Mouse (Mus musculus): ENCODE data around the gene Trpv6. TPM values are rescaled to one million over a fixed set of nuclear protein-coding genes. Genes with fewer than 3 reads are reported as not detected.

The Trpv6 gene
- polyA plus RNA-seq, 1 experiment, result 0.09 TPM

DNA sequence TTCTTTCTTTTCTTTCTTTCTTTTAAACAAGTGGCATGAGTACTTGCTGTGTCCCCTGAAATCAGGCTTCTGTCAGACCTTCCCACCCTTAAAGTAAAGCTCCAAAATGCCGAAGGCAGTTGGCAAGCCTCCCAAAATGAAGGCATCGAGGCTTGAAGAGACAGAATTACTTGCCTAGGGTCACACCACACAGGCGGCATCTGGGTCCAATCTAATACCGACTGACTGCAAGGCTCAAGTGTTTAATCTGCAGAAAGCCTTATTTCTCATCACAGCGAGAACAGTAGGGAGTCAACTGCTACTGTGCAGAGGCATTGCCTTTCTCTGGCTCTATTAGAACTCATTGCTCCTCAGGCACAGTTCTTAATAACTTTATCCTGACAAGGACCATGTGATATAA is 58.9 kb downstream of the Trpv6 start:
- TF ChIP-seq MYOD1 (IDR thresholded peaks at IDR 0.05; ENCODE audit: control insufficient read depth, insufficient read length, low read depth) (no peak), CEBPB (IDR thresholded peaks at IDR 0.05; ENCODE audit: low read depth) (no peak), USF1 (IDR thresholded peaks at IDR 0.05; ENCODE audit: low read depth) (no peak), CTCF (IDR thresholded peaks at IDR 0.05; ENCODE audit: control insufficient read depth, insufficient read depth, insufficient read length) (no peak), FOSL1 (IDR thresholded peaks at IDR 0.05; ENCODE audit: insufficient read depth, low read length, poor library complexity, severe bottlenecking) (no peak), MAX (IDR thresholded peaks at IDR 0.05) (no peak), MYOG (IDR thresholded peaks at IDR 0.05; ENCODE audit: control insufficient read depth, extremely low read depth, insufficient read length) (no peak)
- no peak overlapping the region for H3K4me3 ChIP-seq (ENCODE audit: insufficient read depth, poor library complexity, severe bottlenecking)
- H3ac ChIP-seq (ENCODE audit: control insufficient read depth, insufficient read length, low read depth), result no peak overlapping the region
- H3K27me3 ChIP-seq (ENCODE audit: control insufficient read depth, insufficient read depth, insufficient read length), result no peaks in the 10 kb centered on the region
- no peaks in the 10 kb centered on the region for H3K79me3 ChIP-seq (ENCODE audit: low read depth)
- H3K79me2 ChIP-seq (ENCODE audit: control insufficient read depth, insufficient read depth), result no peaks in the 10 kb centered on the region
- no peaks in the 10 kb centered on the region for H3K36me3 ChIP-seq (ENCODE audit: control insufficient read depth, insufficient read depth)

- Histone ChIP-seq H3ac (ENCODE audit: control insufficient read depth, insufficient read length, low read depth) (no peak overlapping the region), H3K27me3 (ENCODE audit: control insufficient read depth, insufficient read depth, insufficient read length) (no peaks in the 10 kb centered on the region), H3K4me3 (ENCODE audit: insufficient read depth, poor library complexity, severe bottlenecking) (no peak overlapping the region), H3K79me3 (ENCODE audit: low read depth) (no peaks in the 10 kb centered on the region), H3K36me3 (ENCODE audit: control insufficient read depth, insufficient read depth) (no peaks in the 10 kb centered on the region), H3K79me2 (ENCODE audit: control insufficient read depth, insufficient read depth) (no peaks in the 10 kb centered on the region)
- TF ChIP-seq CEBPB (IDR thresholded peaks at IDR 0.05; ENCODE audit: low read depth) (no peak), MAX (IDR thresholded peaks at IDR 0.05) (no peak)
These were observed 59.6 kb downstream of the Trpv6 start for GRCm38 (mm10) chr6:41576526-41577097.

Other genes starting within 250 kb of the Trpv6 start
- gene Gm5771, start 244.0 kb downstream of the Trpv6 start, polyA plus RNA-seq (2012; fragmentation: generic; extraction: Trizol), result not detected
- not detected for gene Gm10334, start 190.3 kb downstream of the Trpv6 start, polyA plus RNA-seq (2012; fragmentation: generic; extraction: Trizol)
- not detected for gene Prss1, start 177.5 kb downstream of the Trpv6 start, polyA plus RNA-seq (2012; fragmentation: generic; extraction: Trizol)
- 0.77 TPM for gene Prss2, start 114.6 kb downstream of the Trpv6 start, polyA plus RNA-seq (2012; fragmentation: generic; extraction: Trizol)
- gene Ephb6, start 30.9 kb downstream of the Trpv6 start, polyA plus RNA-seq (2012; fragmentation: generic; extraction: Trizol), result 13.0 TPM
- not detected for gene Trpv5, start 44.4 kb upstream of the Trpv6 start, polyA plus RNA-seq (2012; fragmentation: generic; extraction: Trizol)
- gene Llcfc1, start 48.0 kb upstream of the Trpv6 start, polyA plus RNA-seq (2012; fragmentation: generic; extraction: Trizol), result not detected
- gene Kel, start 67.9 kb upstream of the Trpv6 start, polyA plus RNA-seq (2012; fragmentation: generic; extraction: Trizol), result not detected
- not detected for gene Olfr459, start 138.8 kb upstream of the Trpv6 start, polyA plus RNA-seq (2012; fragmentation: generic; extraction: Trizol)
- gene Pip, start 211.1 kb upstream of the Trpv6 start, polyA plus RNA-seq (2012; fragmentation: generic; extraction: Trizol), result not detected
- gene Sval2, start 216.6 kb upstream of the Trpv6 start, polyA plus RNA-seq (2012; fragmentation: generic; extraction: Trizol), result not detected